ENCODE assay signal across 7 mouse cellular contexts in the genomic region with DNA sequence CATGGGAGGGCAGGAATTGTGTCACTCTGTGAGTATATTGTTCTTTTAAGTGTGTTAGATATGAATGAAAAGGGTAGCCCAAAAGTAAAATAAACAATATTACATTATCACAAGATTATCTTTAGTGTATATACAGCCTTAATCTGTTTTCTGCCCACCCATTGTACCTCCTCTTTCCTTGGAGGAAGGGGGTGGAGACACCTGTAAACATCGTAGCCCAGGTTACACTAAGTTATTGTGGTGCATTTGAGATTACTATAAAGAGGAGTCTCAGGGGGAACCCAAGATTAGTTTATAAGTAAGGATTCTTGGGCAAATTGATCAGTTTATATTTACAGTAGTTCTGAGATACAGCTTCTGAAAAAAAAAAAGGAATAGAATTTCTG. TPM values are rescaled to one million over a fixed set of nuclear protein-coding genes. Genes with fewer than 3 reads are reported as not detected.
DNase-seq lines count a peak whose midpoint lies in the region; ATAC-seq and TF ChIP-seq lines count a peak whose summit lies in the region.

No protein-coding gene starts in this region.

- H3K4me1 ChIP-seq in lung, adult 2 months (ENCODE audit: control insufficient read depth, insufficient read depth, low read length): peaks cover 6% of the 10 kb centered on the region
- H3K4me1 ChIP-seq in embryonic fibroblast, embryonic 13.5 days (ENCODE audit: control insufficient read depth, insufficient read depth, low read length): no peaks in the 10 kb centered on the region
- peaks cover 6% of the 10 kb centered on the region for H3K4me1 ChIP-seq in limb, embryonic 12.5 days (replicated peaks)
- no peaks in the 10 kb centered on the region for H3K4me1 ChIP-seq in olfactory bulb, adult 2 months (ENCODE audit: control insufficient read depth, insufficient read depth, low read length)

- no peak for DNase-seq in lung, adult 2 months
- DNase-seq in lung, postnatal 25 days (ENCODE audit: low spot score): no peak
- no peak for DNase-seq in urinary bladder, postnatal 4 days (ENCODE audit: low spot score in 2 of 2)
- no peak for DNase-seq in thymus, adult 18-20 months

- H3K36me3 ChIP-seq in limb, embryonic 12.5 days: no peaks in the 10 kb centered on the region

- H3K4me2 ChIP-seq in limb, embryonic 12.5 days: peak overlapping the region; percentile 83

- no peak for ATAC-seq in limb, embryonic 12.5 days (ENCODE audit: insufficient number of reproducible peaks, insufficient read depth, low FRiP score, low TSS enrichment, low read depth)

- H3K27ac ChIP-seq in embryonic fibroblast, embryonic 13.5 days (ENCODE audit: insufficient read depth, low read length): no peak overlapping the region
- H3K27ac ChIP-seq in limb, embryonic 12.5 days: no peak overlapping the region
- H3K27ac ChIP-seq in olfactory bulb, adult 2 months (ENCODE audit: insufficient read depth, low read depth, low read length): peak overlapping the region; percentile 50; the same call in 1 of the 2 replicates

- 18% methylated on average over 1 of the region's 1 CpGs for WGBS in lung, adult 2 months
- whole genome bisulfite sequencing in limb, embryonic 12.5 days: 24% methylated on average over 1 of the region's 1 CpGs
- 32% methylated on average over 1 of the region's 1 CpGs for WGBS in olfactory bulb, adult 2 months

- no peak overlapping the region for H3K9ac ChIP-seq in limb, embryonic 12.5 days (replicated peaks)

- no peaks in the 10 kb centered on the region for H3K27me3 ChIP-seq in limb, embryonic 12.5 days

- no peak for TF ChIP-seq CTCF in lung, adult 2 months (IDR thresholded peaks at IDR 0.05; ENCODE audit: insufficient read depth, low read length)
- TF ChIP-seq CTCF in embryonic fibroblast, embryonic 13.5 days (IDR thresholded peaks at IDR 0.05; ENCODE audit: borderline replicate concordance, insufficient read depth, low read length): no peak
- TF ChIP-seq CTCF in olfactory bulb, adult 2 months (IDR thresholded peaks at IDR 0.05; ENCODE audit: insufficient read depth, low read depth, low read length): no peak

- H3K4me3 ChIP-seq in lung, adult 2 months (replicated peaks; ENCODE audit: extremely low read depth, low read depth, low read length): peak overlapping the region; percentile 94
- peak overlapping the region; percentile 71 for H3K4me3 ChIP-seq in embryonic fibroblast, embryonic 13.5 days (ENCODE audit: insufficient read depth, low read length)
- H3K4me3 ChIP-seq in limb, embryonic 12.5 days (replicated peaks): peak overlapping the region; percentile 85
- no peak overlapping the region for H3K4me3 ChIP-seq in olfactory bulb, adult 2 months (ENCODE audit: insufficient read depth, low read depth, low read length)

- no peaks in the 10 kb centered on the region for H3K9me3 ChIP-seq in limb, embryonic 12.5 days

- TF ChIP-seq POLR2A in lung, adult 2 months (IDR thresholded peaks at IDR 0.05; ENCODE audit: borderline replicate concordance, extremely low read depth, low read depth, low read length): no peak
- no peak for TF ChIP-seq POLR2A in embryonic fibroblast, embryonic 13.5 days (IDR thresholded peaks at IDR 0.05; ENCODE audit: low read depth, low read length)
- TF ChIP-seq POLR2A in olfactory bulb, adult 2 months (IDR thresholded peaks at IDR 0.05; ENCODE audit: insufficient read depth, low read depth, low read length): no peak

RNA-seq across cellular contexts. Expression of a gene that starts 1.3 kb away (rescaled TPM):
- 9.0 and 16.5 TPM in 2 replicates for polyA plus RNA-seq in lung, adult 2 months (2012; rRNA removed)
- 34.8 and 51.0 TPM in 2 replicates for polyA plus RNA-seq in embryonic fibroblast, embryonic 13.5 days (2011; ENCODE audit: insufficient read length, low read depth, missing spikeins)
- 8.4 and 9.2 TPM in 2 replicates for polyA plus RNA-seq in limb, embryonic 12.5 days (2016; fragmentation: Nextera tagmentation; extraction: Ambion mirVana)
- not detected in 2 replicates for polyA plus RNA-seq in olfactory bulb, adult 2 months (2012; ENCODE audit: insufficient read depth, insufficient read length, low replicate concordance, missing spikeins)
